Mouse (Mus musculus): ENCODE results near the gene Tle2. TPM values are rescaled to one million over a fixed set of nuclear protein-coding genes. Genes with fewer than 3 reads are reported as not detected.

Gene Tle2
- polyA plus RNA-seq, 1 experiment from 2014 or later: 2.2 TPM

DNA sequence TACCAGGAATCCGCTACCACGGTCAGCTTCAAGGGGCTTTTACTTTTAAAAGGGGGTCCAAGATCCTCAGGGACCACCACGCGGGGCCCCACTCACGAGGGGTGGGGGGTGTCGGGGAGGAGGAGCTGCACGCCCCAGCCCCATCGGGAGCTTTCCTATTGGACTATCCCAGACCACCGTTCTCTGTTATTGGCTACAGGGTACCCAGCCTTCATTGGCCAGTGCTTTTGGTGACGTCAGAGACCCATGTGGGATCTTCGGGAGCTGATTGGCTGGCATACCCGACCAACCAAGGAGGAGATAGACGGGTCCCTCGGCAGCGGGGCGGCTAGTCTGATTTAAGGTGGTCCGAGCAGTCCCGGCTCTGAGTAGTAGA, 2.9 kb upstream of the Tle2 start:
- peaks cover 42% of the 10 kb centered on the region for H3K4me1 ChIP-seq (ENCODE audit: insufficient read depth)
- H3K27ac ChIP-seq (ENCODE audit: low read depth): peak overlapping the region; percentile 71
- WGBS (ENCODE audit: insufficient replicate concordance): 1% methylated on average over 18 of the region's 18 CpGs
- peak overlapping the region; percentile 64 for H3K4me3 ChIP-seq (ENCODE audit: low read depth, low read length)
- peak; percentile 91 for DNase-seq
- ATAC-seq: peak; percentile 89
- H3K9ac ChIP-seq (replicated peaks): peak overlapping the region; percentile 57
- peaks cover 2% of the 10 kb centered on the region; the same call in 1 of the 2 replicates for H3K36me3 ChIP-seq (replicated peaks; ENCODE audit: insufficient read depth, low read length)
- peaks cover 10% of the 10 kb centered on the region for H3K27me3 ChIP-seq (ENCODE audit: insufficient read depth, low read length)
- TF ChIP-seq CTCF (IDR thresholded peaks at IDR 0.05; ENCODE audit: low read depth): no peak
- TF ChIP-seq EP300 (IDR thresholded peaks at IDR 0.05; ENCODE audit: low read depth): no peak
- H3K9me3 ChIP-seq (ENCODE audit: low read length): no peaks in the 10 kb centered on the region
- peak overlapping the region; percentile 99 for H3K4me2 ChIP-seq (ENCODE audit: low read depth, low read length)

- TF ChIP-seq EP300 (IDR thresholded peaks at IDR 0.05; ENCODE audit: low read depth) (no peak), CTCF (IDR thresholded peaks at IDR 0.05; ENCODE audit: low read depth) (no peak)
- H3K9ac ChIP-seq (replicated peaks): 0 out of 2 replicates have a peak overlapping the region, but pooled peaks have one; percentile 16
- WGBS (ENCODE audit: insufficient replicate concordance): 14% methylated on average over 9 of the region's 9 CpGs
- peak overlapping the region; percentile 64 for H3K4me3 ChIP-seq (ENCODE audit: low read depth, low read length)
- H3K36me3 ChIP-seq (replicated peaks; ENCODE audit: insufficient read depth, low read length): no peaks in the 10 kb centered on the region; the same call in 1 of the 2 replicates
- H3K27me3 ChIP-seq (ENCODE audit: insufficient read depth, low read length): peaks cover 10% of the 10 kb centered on the region
- DNase-seq: no peak
- H3K9me3 ChIP-seq (ENCODE audit: low read length): no peaks in the 10 kb centered on the region
- no peak overlapping the region for H3K27ac ChIP-seq (ENCODE audit: low read depth)
- no peak for ATAC-seq
- peaks cover 42% of the 10 kb centered on the region for H3K4me1 ChIP-seq (ENCODE audit: insufficient read depth)
- H3K4me2 ChIP-seq (ENCODE audit: low read depth, low read length): peak overlapping the region; percentile 99
Observed at GRCm38 (mm10) chr10:81572133-81572671, 2.2 kb upstream of the Tle2 start.

- H3K4me3 ChIP-seq (ENCODE audit: low read depth, low read length): no peak overlapping the region
- H3K4me1 ChIP-seq (ENCODE audit: insufficient read depth): peaks cover 42% of the 10 kb centered on the region
- no peaks in the 10 kb centered on the region for H3K9me3 ChIP-seq (ENCODE audit: low read length)
- TF ChIP-seq EP300 (IDR thresholded peaks at IDR 0.05; ENCODE audit: low read depth) (no peak), CTCF (IDR thresholded peaks at IDR 0.05; ENCODE audit: low read depth) (no peak)
- H3K27ac ChIP-seq (ENCODE audit: low read depth): no peak overlapping the region
- DNase-seq (no peak), ATAC-seq (no peak)
- WGBS (ENCODE audit: insufficient replicate concordance): 45% methylated on average over 9 of the region's 9 CpGs
- no peaks in the 10 kb centered on the region for H3K36me3 ChIP-seq (replicated peaks; ENCODE audit: insufficient read depth, low read length)
- H3K9ac ChIP-seq (replicated peaks): no peak overlapping the region
- peak overlapping the region; percentile 99; the same call in 1 of the 2 replicates for H3K4me2 ChIP-seq (ENCODE audit: low read depth, low read length)
- H3K27me3 ChIP-seq (ENCODE audit: insufficient read depth, low read length): peaks cover 10% of the 10 kb centered on the region
Observed at GRCm38 (mm10) chr10:81572975-81573374, 1.4 kb upstream of the Tle2 start.

DNA sequence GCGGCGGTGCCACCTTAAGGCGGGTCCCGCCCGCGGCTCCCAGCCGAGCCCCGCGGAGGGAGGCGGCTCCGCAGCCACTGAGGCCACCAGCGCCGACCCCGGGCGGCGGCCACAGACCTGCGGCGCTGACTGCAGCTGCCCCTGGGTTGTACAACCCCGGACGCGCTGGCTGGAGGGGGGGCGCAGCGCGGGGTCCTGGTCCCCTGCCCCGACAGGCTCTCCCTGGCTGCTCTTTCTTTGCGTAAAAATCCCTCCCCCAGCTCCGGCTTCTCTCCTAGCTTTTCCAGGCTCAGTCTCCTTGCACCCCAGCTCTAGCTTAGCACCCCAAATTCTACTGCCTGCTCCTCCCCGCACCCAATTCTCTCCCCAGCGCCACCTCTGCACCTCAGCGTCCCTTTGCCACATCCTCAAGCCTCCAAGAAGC, 859 bp downstream of the Tle2 start:
- Histone ChIP-seq H3K27me3 (ENCODE audit: insufficient read depth, low read length) (peaks cover 10% of the 10 kb centered on the region), H3K9ac (replicated peaks) (peak overlapping the region; percentile 64), H3K4me3 (ENCODE audit: low read depth, low read length) (peak overlapping the region; percentile 56), H3K4me1 (ENCODE audit: insufficient read depth) (peaks cover 38% of the 10 kb centered on the region), H3K9me3 (ENCODE audit: low read length) (no peaks in the 10 kb centered on the region), H3K4me2 (ENCODE audit: low read depth, low read length) (peak overlapping the region; percentile 87), H3K27ac (ENCODE audit: low read depth) (no peak overlapping the region), H3K36me3 (replicated peaks; ENCODE audit: insufficient read depth, low read length) (no peaks in the 10 kb centered on the region)
- WGBS (ENCODE audit: insufficient replicate concordance): under 1% methylated on average over 18 of the region's 30 CpGs
- ATAC-seq: no peak
- TF ChIP-seq EP300 (IDR thresholded peaks at IDR 0.05; ENCODE audit: low read depth) (no peak), CTCF (IDR thresholded peaks at IDR 0.05; ENCODE audit: low read depth) (no peak)
- DNase-seq: no peak

- Histone ChIP-seq H3K9ac (replicated peaks) (peak overlapping the region; percentile 64; the same call in 1 of the 2 replicates), H3K27ac (ENCODE audit: low read depth) (no peak overlapping the region), H3K4me1 (ENCODE audit: insufficient read depth) (peaks cover 36% of the 10 kb centered on the region), H3K27me3 (ENCODE audit: insufficient read depth, low read length) (peaks cover 13% of the 10 kb centered on the region), H3K4me2 (ENCODE audit: low read depth, low read length) (peak overlapping the region; percentile 87), H3K9me3 (ENCODE audit: low read length) (no peaks in the 10 kb centered on the region), H3K4me3 (ENCODE audit: low read depth, low read length) (peak overlapping the region; percentile 56), H3K36me3 (replicated peaks; ENCODE audit: insufficient read depth, low read length) (no peaks in the 10 kb centered on the region)
- ATAC-seq (no peak), DNase-seq (no peak)
- 10% methylated on average over 6 of the region's 6 CpGs for WGBS (ENCODE audit: insufficient replicate concordance)
- no peak for TF ChIP-seq EP300 (IDR thresholded peaks at IDR 0.05; ENCODE audit: low read depth)
- TF ChIP-seq CTCF (IDR thresholded peaks at IDR 0.05; ENCODE audit: low read depth): no peak
Observed at GRCm38 (mm10) chr10:81575695-81576094, 1.3 kb downstream of the Tle2 start.

DNA sequence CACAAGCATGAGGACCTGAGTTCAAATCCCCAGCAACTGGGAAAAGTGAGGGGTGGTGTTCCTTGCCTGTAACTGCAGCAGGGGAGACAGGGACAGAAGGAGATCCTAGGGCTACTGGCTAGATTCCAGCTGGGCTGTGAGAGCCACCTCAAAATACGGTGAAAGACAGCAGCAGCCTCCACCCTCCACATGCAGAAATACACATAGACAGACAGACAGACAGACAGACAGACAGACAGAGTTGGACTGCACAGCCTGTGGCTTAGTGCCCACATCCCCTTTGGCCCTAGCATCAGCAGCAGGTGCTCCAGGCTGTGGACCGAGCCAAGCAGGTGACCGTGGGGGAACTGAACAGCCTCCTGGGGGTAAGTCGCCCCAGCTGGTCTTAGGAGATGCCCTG, 5.6 kb downstream of the Tle2 start:
- no peak for TF ChIP-seq CTCF (IDR thresholded peaks at IDR 0.05; ENCODE audit: low read depth)
- no peak for TF ChIP-seq EP300 (IDR thresholded peaks at IDR 0.05; ENCODE audit: low read depth)
- H3K27me3 ChIP-seq (ENCODE audit: insufficient read depth, low read length): peaks cover 13% of the 10 kb centered on the region; the same call in 1 of the 2 replicates
- DNase-seq: no peak
- no peaks in the 10 kb centered on the region for H3K9me3 ChIP-seq (ENCODE audit: low read length)
- peak overlapping the region; percentile 42 for H3K4me2 ChIP-seq (ENCODE audit: low read depth, low read length)
- H3K27ac ChIP-seq (ENCODE audit: low read depth): no peak overlapping the region
- H3K36me3 ChIP-seq (replicated peaks; ENCODE audit: insufficient read depth, low read length): no peaks in the 10 kb centered on the region
- H3K4me3 ChIP-seq (ENCODE audit: low read depth, low read length): no peak overlapping the region
- H3K9ac ChIP-seq (replicated peaks): no peak overlapping the region
- 59% methylated on average over 4 of the region's 4 CpGs for WGBS (ENCODE audit: insufficient replicate concordance)
- H3K4me1 ChIP-seq (ENCODE audit: insufficient read depth): peaks cover 16% of the 10 kb centered on the region
- ATAC-seq: peak; percentile 26; the same call in 1 of the 2 replicates

Data from liver, postnatal 0 days (tissue).